Mouse (Mus musculus) urinary bladder, postnatal 25 days (tissue): ENCODE results near the gene Sorcs2.

Experiments used
- DNase-seq: peaks from one replicate; pipeline ENCODE4 v3.0.0; 2022; ENCODE audit warnings: low spot score

Sorcs2 gene

GRCm38 (mm10) chr5:36358161-36358560 lies 39.8 kb downstream of the Sorcs2 start:
- no peak for DNase-seq

GRCm38 (mm10) chr5:36356659-36357058 lies 41.3 kb downstream of the Sorcs2 start:
- DNase-seq, result no peak

GRCm38 (mm10) chr5:36355683-36356082 lies 42.3 kb downstream of the Sorcs2 start:
- DNase-seq, result no peak

GRCm38 (mm10) chr5:36353679-36354078 lies 44.3 kb downstream of the Sorcs2 start:
- DNase-seq, result peak; percentile 39

- no peak for DNase-seq
These were observed 44.7 kb downstream of the Sorcs2 start for GRCm38 (mm10) chr5:36353194-36353593.

GRCm38 (mm10) chr5:36346698-36347097 lies 51.2 kb downstream of the Sorcs2 start:
- no peak for DNase-seq

GRCm38 (mm10) chr5:36339283-36339682 lies 58.7 kb downstream of the Sorcs2 start:
- no peak for DNase-seq

GRCm38 (mm10) chr5:36336252-36336651 lies 61.7 kb downstream of the Sorcs2 start:
- DNase-seq, result no peak

GRCm38 (mm10) chr5:36335661-36336060 lies 62.3 kb downstream of the Sorcs2 start:
- no peak for DNase-seq

- no peak for DNase-seq
These were observed 63.7 kb downstream of the Sorcs2 start for GRCm38 (mm10) chr5:36334227-36334626.

- DNase-seq, result no peak
These were observed 67.3 kb downstream of the Sorcs2 start for GRCm38 (mm10) chr5:36330472-36331155.

GRCm38 (mm10) chr5:36326057-36327010 lies 71.6 kb downstream of the Sorcs2 start:
- no peak for DNase-seq

- DNase-seq, result peak; percentile 19
These were observed 73.8 kb downstream of the Sorcs2 start for GRCm38 (mm10) chr5:36324140-36324572.

- peak; percentile 87 for DNase-seq
These were observed 74.4 kb downstream of the Sorcs2 start for GRCm38 (mm10) chr5:36323526-36323925.

- no peak for DNase-seq
These were observed 76.4 kb downstream of the Sorcs2 start for GRCm38 (mm10) chr5:36321581-36321980.

- peak; percentile 20 for DNase-seq
These were observed 77.3 kb downstream of the Sorcs2 start for GRCm38 (mm10) chr5:36320667-36321066.

- DNase-seq, result no peak
These were observed 80.1 kb downstream of the Sorcs2 start for GRCm38 (mm10) chr5:36317641-36318368.

- no peak for DNase-seq
These were observed 82.8 kb downstream of the Sorcs2 start for GRCm38 (mm10) chr5:36315106-36315505.

- DNase-seq, result no peak
These were observed 84.4 kb downstream of the Sorcs2 start for GRCm38 (mm10) chr5:36313353-36314079.

GRCm38 (mm10) chr5:36312926-36313325 lies 85.0 kb downstream of the Sorcs2 start:
- no peak for DNase-seq

- no peak for DNase-seq
These were observed 93.5 kb downstream of the Sorcs2 start for GRCm38 (mm10) chr5:36304299-36304980.
